Mouse (Mus musculus): Measurements from ENCODE around the gene Gab1. TPM values are rescaled to one million over a fixed set of nuclear protein-coding genes. Genes with fewer than 3 reads are reported as not detected.

Gene Gab1
- polyA plus RNA-seq, 1 experiment from 2014 or later: 22.4 TPM

- Histone ChIP-seq H3K4me3 (ENCODE audit: low read length) (no peak overlapping the region), H3K4me1 (replicated peaks; ENCODE audit: control insufficient read depth, insufficient read depth, low read length) (peaks cover 8% of the 10 kb centered on the region), H3K36me3 (ENCODE audit: control insufficient read depth, insufficient read depth, low read length) (peaks cover 9% of the 10 kb centered on the region; the same call in 1 of the 2 replicates), H3K4me2 (ENCODE audit: low read depth, low read length) (no peak overlapping the region), H3K27me3 (ENCODE audit: control insufficient read depth, insufficient read depth, low read depth, low read length) (no peaks in the 10 kb centered on the region), H3K9ac (ENCODE audit: low read length) (no peak overlapping the region), H3K9me3 (ENCODE audit: control insufficient read depth, low read length) (peaks cover 3% of the 10 kb centered on the region; the same call in 1 of the 2 replicates), H3K27ac (ENCODE audit: low read length) (no peak overlapping the region)
- ATAC-seq (ENCODE audit: low read depth): no peak
- WGBS: 59% methylated on average over 11 of the region's 11 CpGs
Measured at GRCm38 (mm10) chr8:80793791-80794515, 86.4 kb downstream of the Gab1 start.

GRCm38 (mm10) chr8:80792214-80792613, 88.1 kb downstream of the Gab1 start:
- Histone ChIP-seq H3K27me3 (ENCODE audit: control insufficient read depth, insufficient read depth, low read depth, low read length) (no peaks in the 10 kb centered on the region), H3K9ac (ENCODE audit: low read length) (no peak overlapping the region), H3K36me3 (ENCODE audit: control insufficient read depth, insufficient read depth, low read length) (peaks cover 16% of the 10 kb centered on the region), H3K9me3 (ENCODE audit: control insufficient read depth, low read length) (no peaks in the 10 kb centered on the region), H3K4me1 (replicated peaks; ENCODE audit: control insufficient read depth, insufficient read depth, low read length) (peaks cover 8% of the 10 kb centered on the region), H3K4me2 (ENCODE audit: low read depth, low read length) (no peak overlapping the region), H3K4me3 (ENCODE audit: low read length) (no peak overlapping the region), H3K27ac (ENCODE audit: low read length) (no peak overlapping the region)
- 84% methylated on average over 5 of the region's 5 CpGs for WGBS
- ATAC-seq (ENCODE audit: low read depth): no peak

- H3K36me3 ChIP-seq (ENCODE audit: control insufficient read depth, insufficient read depth, low read length): peaks cover 25% of the 10 kb centered on the region
- 83% methylated on average over 6 of the region's 6 CpGs for WGBS
Measured at GRCm38 (mm10) chr8:80789324-80789723, 91.0 kb downstream of the Gab1 start.

GRCm38 (mm10) chr8:80784559-80784958, 95.8 kb downstream of the Gab1 start:
- no peak for ATAC-seq (ENCODE audit: low read depth)

More at GRCm38 (mm10) chr8:80789324-80789723, 91.0 kb downstream of the Gab1 start:
- Histone ChIP-seq H3K27ac (ENCODE audit: low read length) (peak overlapping the region; percentile 36; the same call in 1 of the 2 replicates), H3K9ac (ENCODE audit: low read length) (no peak overlapping the region), H3K4me3 (ENCODE audit: low read length) (no peak overlapping the region), H3K4me2 (ENCODE audit: low read depth, low read length) (no peak overlapping the region), H3K27me3 (ENCODE audit: control insufficient read depth, insufficient read depth, low read depth, low read length) (no peaks in the 10 kb centered on the region), H3K9me3 (ENCODE audit: control insufficient read depth, low read length) (no peaks in the 10 kb centered on the region), H3K4me1 (replicated peaks; ENCODE audit: control insufficient read depth, insufficient read depth, low read length) (no peaks in the 10 kb centered on the region; the same call in 1 of the 2 replicates)
- ATAC-seq (ENCODE audit: low read depth): no peak

GRCm38 (mm10) chr8:80783271-80783670, 97.0 kb downstream of the Gab1 start:
- H3K36me3 ChIP-seq (ENCODE audit: control insufficient read depth, insufficient read depth, low read length): peaks cover 34% of the 10 kb centered on the region
- no peak overlapping the region for H3K4me3 ChIP-seq (ENCODE audit: low read length)
- no peaks in the 10 kb centered on the region for H3K9me3 ChIP-seq (ENCODE audit: control insufficient read depth, low read length)
- WGBS: 91% methylated on average over 4 of the region's 4 CpGs
- no peaks in the 10 kb centered on the region for H3K27me3 ChIP-seq (ENCODE audit: control insufficient read depth, insufficient read depth, low read depth, low read length)
- H3K9ac ChIP-seq (ENCODE audit: low read length): no peak overlapping the region
- H3K4me2 ChIP-seq (ENCODE audit: low read depth, low read length): no peak overlapping the region
- H3K4me1 ChIP-seq (replicated peaks; ENCODE audit: control insufficient read depth, insufficient read depth, low read length): peaks cover 10% of the 10 kb centered on the region
- no peak overlapping the region for H3K27ac ChIP-seq (ENCODE audit: low read length)
- ATAC-seq (ENCODE audit: low read depth): no peak

More at GRCm38 (mm10) chr8:80784559-80784958, 95.8 kb downstream of the Gab1 start:
- H3K4me3 ChIP-seq (ENCODE audit: low read length): no peak overlapping the region
- peaks cover 9% of the 10 kb centered on the region for H3K4me1 ChIP-seq (replicated peaks; ENCODE audit: control insufficient read depth, insufficient read depth, low read length)
- H3K27ac ChIP-seq (ENCODE audit: low read length): no peak overlapping the region
- H3K4me2 ChIP-seq (ENCODE audit: low read depth, low read length): no peak overlapping the region
- 84% methylated on average over 9 of the region's 9 CpGs for WGBS
- H3K9ac ChIP-seq (ENCODE audit: low read length): no peak overlapping the region
- H3K36me3 ChIP-seq (ENCODE audit: control insufficient read depth, insufficient read depth, low read length): peaks cover 36% of the 10 kb centered on the region
- H3K9me3 ChIP-seq (ENCODE audit: control insufficient read depth, low read length): no peaks in the 10 kb centered on the region
- H3K27me3 ChIP-seq (ENCODE audit: control insufficient read depth, insufficient read depth, low read depth, low read length): no peaks in the 10 kb centered on the region

GRCm38 (mm10) chr8:80781338-80781737, 99.0 kb downstream of the Gab1 start:
- H3K27me3 ChIP-seq (ENCODE audit: control insufficient read depth, insufficient read depth, low read depth, low read length): no peaks in the 10 kb centered on the region
- 28% methylated on average over 10 of the region's 10 CpGs for WGBS
- peaks cover 30% of the 10 kb centered on the region for H3K36me3 ChIP-seq (ENCODE audit: control insufficient read depth, insufficient read depth, low read length)
- H3K4me3 ChIP-seq (ENCODE audit: low read length): no peak overlapping the region
- no peaks in the 10 kb centered on the region for H3K9me3 ChIP-seq (ENCODE audit: control insufficient read depth, low read length)
- ATAC-seq (ENCODE audit: low read depth): peak; percentile 90
- H3K9ac ChIP-seq (ENCODE audit: low read length): no peak overlapping the region
- H3K4me2 ChIP-seq (ENCODE audit: low read depth, low read length): no peak overlapping the region
- H3K4me1 ChIP-seq (replicated peaks; ENCODE audit: control insufficient read depth, insufficient read depth, low read length): peaks cover 10% of the 10 kb centered on the region
- peak overlapping the region; percentile 80 for H3K27ac ChIP-seq (ENCODE audit: low read length)

- H3K4me1 ChIP-seq (replicated peaks; ENCODE audit: control insufficient read depth, insufficient read depth, low read length): peaks cover 10% of the 10 kb centered on the region
- H3K27me3 ChIP-seq (ENCODE audit: control insufficient read depth, insufficient read depth, low read depth, low read length): no peaks in the 10 kb centered on the region
- no peak overlapping the region for H3K4me2 ChIP-seq (ENCODE audit: low read depth, low read length)
- no peaks in the 10 kb centered on the region for H3K9me3 ChIP-seq (ENCODE audit: control insufficient read depth, low read length)
- no peak overlapping the region for H3K9ac ChIP-seq (ENCODE audit: low read length)
- WGBS: 71% methylated on average over 4 of the region's 4 CpGs
- ATAC-seq (ENCODE audit: low read depth): no peak
- H3K36me3 ChIP-seq (ENCODE audit: control insufficient read depth, insufficient read depth, low read length): peaks cover 28% of the 10 kb centered on the region
- H3K27ac ChIP-seq (ENCODE audit: low read length): no peak overlapping the region
- H3K4me3 ChIP-seq (ENCODE audit: low read length): no peak overlapping the region
Measured at GRCm38 (mm10) chr8:80780271-80780670, 100.0 kb downstream of the Gab1 start.

- no peaks in the 10 kb centered on the region for H3K27me3 ChIP-seq (ENCODE audit: control insufficient read depth, insufficient read depth, low read depth, low read length)
- peaks cover 21% of the 10 kb centered on the region for H3K36me3 ChIP-seq (ENCODE audit: control insufficient read depth, insufficient read depth, low read length)
- no peak overlapping the region for H3K4me2 ChIP-seq (ENCODE audit: low read depth, low read length)
- ATAC-seq (ENCODE audit: low read depth): no peak
- H3K4me1 ChIP-seq (replicated peaks; ENCODE audit: control insufficient read depth, insufficient read depth, low read length): peaks cover 10% of the 10 kb centered on the region
- H3K9me3 ChIP-seq (ENCODE audit: control insufficient read depth, low read length): no peaks in the 10 kb centered on the region
- no peak overlapping the region for H3K4me3 ChIP-seq (ENCODE audit: low read length)
- H3K27ac ChIP-seq (ENCODE audit: low read length): no peak overlapping the region
- 67% methylated on average over 8 of the region's 8 CpGs for WGBS
- H3K9ac ChIP-seq (ENCODE audit: low read length): no peak overlapping the region
Measured at GRCm38 (mm10) chr8:80776436-80776835, 103.9 kb downstream of the Gab1 start.

GRCm38 (mm10) chr8:80772732-80773460, 107.4 kb downstream of the Gab1 start:
- Histone ChIP-seq H3K4me1 (replicated peaks; ENCODE audit: control insufficient read depth, insufficient read depth, low read length) (no peaks in the 10 kb centered on the region), H3K4me2 (ENCODE audit: low read depth, low read length) (no peak overlapping the region), H3K27me3 (ENCODE audit: control insufficient read depth, insufficient read depth, low read depth, low read length) (no peaks in the 10 kb centered on the region), H3K9me3 (ENCODE audit: control insufficient read depth, low read length) (no peaks in the 10 kb centered on the region), H3K9ac (ENCODE audit: low read length) (no peak overlapping the region), H3K27ac (ENCODE audit: low read length) (no peak overlapping the region), H3K4me3 (ENCODE audit: low read length) (no peak overlapping the region), H3K36me3 (ENCODE audit: control insufficient read depth, insufficient read depth, low read length) (peaks cover 40% of the 10 kb centered on the region)
- 88% methylated on average over 4 of the region's 4 CpGs for WGBS
- peak; percentile 36; the same call in 1 of the 2 replicates for ATAC-seq (ENCODE audit: low read depth)
